Mouse (Mus musculus): ENCODE measurements around the gene Khk.

The Khk gene

GRCm38 (mm10) chr5:30934725-30935461, 13.7 kb downstream of the Khk start:
- no peak for DNase-seq (ENCODE audit: extremely low spot score)

DNA sequence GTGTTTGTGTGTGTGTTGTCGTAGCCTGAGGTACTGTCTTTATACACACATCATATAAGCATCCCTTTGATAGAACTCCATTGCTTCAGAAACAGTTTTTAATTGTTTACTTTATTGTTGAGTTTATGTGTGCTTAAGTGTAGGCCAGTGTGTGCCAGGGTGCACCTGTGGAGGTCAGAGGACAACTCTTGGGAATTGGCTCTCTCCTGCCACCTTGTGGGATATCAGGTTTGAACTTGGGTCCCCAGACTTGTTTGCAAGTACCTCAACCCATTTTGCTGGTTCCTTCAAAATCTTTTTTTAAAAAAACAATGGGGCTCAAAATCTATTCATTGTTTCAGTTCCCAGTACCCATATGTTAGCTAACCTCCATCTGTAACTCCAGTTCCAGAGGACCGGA, 21.8 kb downstream of the Khk start:
- no peak for DNase-seq (ENCODE audit: extremely low spot score)

DNA sequence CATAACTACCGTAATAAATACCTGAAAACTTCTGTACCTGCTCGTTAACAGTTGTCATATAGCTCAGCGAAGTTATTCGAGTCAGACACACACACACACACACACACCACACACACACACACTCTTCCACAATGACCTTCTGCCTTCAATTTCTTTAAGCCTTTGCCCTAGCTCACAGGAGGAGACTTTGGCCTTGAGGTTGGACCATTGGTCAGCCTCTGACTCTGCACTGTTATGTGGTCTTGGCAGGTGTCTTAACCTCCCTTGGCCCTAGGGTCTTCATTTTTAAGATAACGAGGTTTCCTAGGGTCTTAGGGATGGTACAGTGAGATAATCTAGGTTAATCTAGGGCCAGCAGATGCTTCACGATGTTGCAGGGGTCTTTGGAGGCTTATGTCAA, 23.1 kb downstream of the Khk start:
- DNase-seq (ENCODE audit: extremely low spot score), result no peak

GRCm38 (mm10) chr5:30944956-30945781, 23.9 kb downstream of the Khk start, which contains the start of gene Cgref1:
TSS of gene Cgref1 (minus strand) at chr5:30945591.
- DNase-seq (ENCODE audit: extremely low spot score), result peak; percentile 64

DNA sequence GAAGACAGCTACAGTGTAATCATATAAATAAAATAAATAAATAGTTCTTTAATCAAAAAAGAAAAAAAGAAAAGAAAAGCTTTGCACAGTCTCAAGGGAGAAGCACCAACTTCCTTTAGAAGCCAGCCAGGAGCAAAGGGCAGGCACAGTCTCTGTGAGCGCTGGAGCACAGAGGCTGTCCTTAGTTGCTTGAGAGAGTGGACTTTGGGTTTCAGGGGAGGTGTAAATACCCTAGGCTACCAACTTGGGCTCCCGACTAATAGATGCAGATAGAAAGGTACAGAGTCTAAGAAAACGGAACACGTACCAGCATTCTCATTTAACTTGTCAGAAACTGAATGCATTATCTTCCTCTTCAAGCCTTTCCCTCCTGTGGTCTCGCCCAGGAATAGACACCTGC, 27.4 kb downstream of the Khk start:
- no peak for DNase-seq (ENCODE audit: extremely low spot score)

- peak; percentile 92 for DNase-seq (ENCODE audit: extremely low spot score)
These were observed 28.6 kb downstream of the Khk start for GRCm38 (mm10) chr5:30949654-30950326.

DNA sequence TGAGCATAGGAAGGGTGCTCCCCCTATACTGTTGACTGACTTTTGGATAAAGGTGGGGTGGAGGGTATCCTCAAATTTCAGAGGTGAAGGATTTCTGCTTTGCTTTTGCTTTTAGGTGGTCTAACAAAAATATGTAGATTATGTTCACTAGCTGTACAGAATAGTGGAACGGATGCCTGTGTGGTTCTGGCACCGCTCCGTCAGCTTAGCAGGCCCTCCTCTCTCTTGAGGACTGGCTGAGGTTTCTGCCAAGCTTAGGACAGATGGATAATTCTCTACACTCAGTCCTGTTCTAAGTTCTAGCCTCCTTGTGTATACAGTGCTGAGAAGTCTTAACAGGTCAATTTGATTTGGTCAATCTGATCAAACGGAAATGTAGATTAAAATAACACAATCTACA, 29.2 kb downstream of the Khk start:
- DNase-seq (ENCODE audit: extremely low spot score), result no peak

DNA sequence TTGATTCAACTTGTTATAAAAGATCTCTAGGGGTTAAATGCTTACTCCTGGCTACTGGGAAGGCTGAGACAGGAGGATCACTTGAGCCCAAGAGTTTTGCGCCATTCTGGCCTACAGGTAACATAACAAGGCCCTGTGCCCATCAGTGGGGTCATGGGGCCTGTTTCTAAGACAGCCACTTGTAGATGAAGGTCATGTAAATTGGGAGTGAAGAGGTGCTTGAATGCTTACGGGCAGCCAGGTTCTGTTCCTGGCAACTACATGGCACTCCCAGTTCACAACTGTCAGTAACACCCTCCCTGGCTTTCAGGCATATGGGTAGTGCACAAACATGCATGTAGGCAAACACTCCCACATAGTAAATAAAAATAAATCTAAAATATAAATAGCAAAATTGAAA, 29.7 kb downstream of the Khk start:
- no peak for DNase-seq (ENCODE audit: extremely low spot score)

- no peak for DNase-seq (ENCODE audit: extremely low spot score)
These were observed 30.5 kb downstream of the Khk start for GRCm38 (mm10) chr5:30951706-30952105.

DNA sequence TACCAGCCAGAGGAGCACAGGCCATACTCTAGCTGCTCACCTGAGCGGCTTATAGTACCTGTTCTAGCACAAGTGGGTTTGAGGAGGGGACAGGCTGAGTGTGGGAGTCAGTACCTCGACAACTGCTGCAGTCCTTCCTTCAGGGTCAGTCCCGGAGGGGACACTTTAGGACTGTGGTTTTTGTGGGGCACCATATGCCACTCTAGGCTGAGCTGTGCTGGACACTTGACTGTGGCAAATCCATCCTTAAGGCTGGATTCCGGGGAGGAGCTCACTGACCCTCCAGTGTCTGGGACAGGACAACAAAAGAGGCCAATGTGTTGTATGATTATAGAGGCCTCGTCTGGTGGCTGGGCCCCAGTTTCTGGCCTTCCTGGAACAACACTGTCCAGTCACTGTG, 31.3 kb downstream of the Khk start:
- DNase-seq (ENCODE audit: extremely low spot score), result no peak

GRCm38 (mm10) chr5:30954065-30954464, 32.8 kb downstream of the Khk start:
- no peak for DNase-seq (ENCODE audit: extremely low spot score)

- DNase-seq (ENCODE audit: extremely low spot score), result no peak
These were observed 33.3 kb downstream of the Khk start for GRCm38 (mm10) chr5:30954556-30954955.

DNA sequence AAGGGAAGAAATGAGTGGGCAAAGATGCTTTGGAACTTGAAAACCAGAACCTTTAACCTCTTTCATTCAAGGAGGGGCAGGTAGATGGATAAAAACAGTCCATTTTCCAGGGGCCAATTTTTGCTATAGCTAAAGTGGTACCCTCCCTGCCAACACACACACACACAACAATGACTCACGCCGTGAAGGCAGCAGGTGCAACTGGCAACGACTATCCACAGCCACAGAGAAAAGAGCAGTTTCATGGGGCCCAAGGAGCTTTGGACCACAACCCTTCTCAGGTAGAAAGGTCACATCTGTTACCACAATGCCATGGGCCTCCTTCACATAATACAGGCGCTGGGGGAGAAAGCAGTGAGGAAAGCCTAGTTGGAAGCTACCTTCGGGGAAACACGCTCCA, 34.5 kb downstream of the Khk start:
- no peak for DNase-seq (ENCODE audit: extremely low spot score)

- no peak for DNase-seq (ENCODE audit: extremely low spot score)
These were observed 36.7 kb downstream of the Khk start for GRCm38 (mm10) chr5:30957891-30958290.

DNA sequence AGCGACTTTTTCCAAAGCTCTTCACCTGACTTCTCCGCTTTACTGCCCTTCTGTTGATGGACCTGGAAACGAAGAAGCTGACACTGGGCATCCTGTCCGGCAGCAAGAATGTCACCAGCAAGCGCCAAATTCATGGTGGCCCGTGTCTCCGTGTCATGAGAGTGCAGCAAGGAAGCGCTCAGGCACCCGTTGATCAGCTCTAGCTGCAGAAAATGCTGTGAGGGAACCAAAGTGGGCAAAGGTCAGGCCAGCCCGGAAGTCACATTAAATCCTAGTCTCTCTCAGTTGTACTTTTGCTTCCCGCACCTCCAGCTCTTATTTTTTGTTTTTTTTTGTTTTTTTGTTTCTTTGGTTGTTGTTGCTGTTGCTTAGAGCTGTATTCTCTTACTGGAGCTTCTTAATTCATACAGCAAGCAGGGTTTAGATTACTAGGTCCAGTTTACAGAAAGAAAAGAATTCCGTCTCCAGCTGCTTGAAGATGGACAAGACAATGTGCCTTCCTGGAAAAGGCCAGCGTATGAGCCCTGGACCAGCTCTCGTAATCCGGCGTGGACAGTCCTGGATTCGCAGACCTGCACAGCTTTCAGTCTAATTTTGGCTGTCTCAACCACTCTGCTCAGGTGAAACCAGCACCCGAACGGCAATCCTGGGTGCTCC, 38.1 kb downstream of the Khk start:
- no peak for DNase-seq (ENCODE audit: extremely low spot score)

- DNase-seq (ENCODE audit: extremely low spot score), result peak; percentile 97
These were observed 38.8 kb downstream of the Khk start, which contains the start of gene Preb for GRCm38 (mm10) chr5:30959966-30960501. TSS of gene Preb (minus strand) at chr5:30960361.

DNA sequence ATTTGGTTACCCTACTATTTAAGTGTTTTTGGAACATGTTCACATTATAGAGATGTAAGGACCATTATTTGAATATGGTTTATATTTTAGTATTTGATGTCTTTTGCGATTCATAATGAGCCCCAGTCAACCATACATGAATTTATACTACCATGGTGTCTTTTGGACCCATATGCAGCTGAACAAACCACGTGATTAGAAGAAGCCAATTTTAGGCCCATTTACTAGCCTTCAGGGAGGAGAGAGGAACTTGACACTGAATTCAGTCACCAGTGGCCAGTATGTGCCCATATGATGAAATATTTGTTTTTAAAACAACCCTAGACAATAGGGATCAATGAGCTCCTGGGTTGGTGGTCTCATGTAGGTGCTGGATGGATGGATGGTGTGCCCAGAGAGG, 39.6 kb downstream of the Khk start:
- no peak for DNase-seq (ENCODE audit: extremely low spot score)

GRCm38 (mm10) chr5:30961545-30962505, 40.6 kb downstream of the Khk start:
- no peak for DNase-seq (ENCODE audit: extremely low spot score)

DNA sequence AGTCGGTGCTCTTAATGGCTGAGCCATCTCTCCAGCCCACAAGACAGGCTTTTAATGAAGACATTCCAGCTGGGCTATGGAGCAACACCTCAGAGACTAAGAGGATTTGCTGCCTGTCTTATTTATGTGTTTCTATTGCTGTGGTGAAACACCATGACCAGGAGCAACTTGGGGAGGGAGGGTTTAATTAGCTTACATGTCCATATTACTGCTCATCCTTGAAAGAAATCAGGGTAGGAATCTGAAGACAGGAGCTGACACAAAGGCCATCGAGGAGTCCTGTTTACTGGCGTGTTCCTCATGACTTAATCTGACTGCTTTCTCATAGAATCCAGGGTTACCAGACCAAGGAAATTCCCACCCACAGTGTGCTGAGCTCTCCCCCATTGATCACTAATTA, 42.7 kb downstream of the Khk start:
- no peak for DNase-seq (ENCODE audit: extremely low spot score)

- DNase-seq (ENCODE audit: extremely low spot score), result no peak
These were observed 45.0 kb downstream of the Khk start for GRCm38 (mm10) chr5:30966189-30966588.

DNA sequence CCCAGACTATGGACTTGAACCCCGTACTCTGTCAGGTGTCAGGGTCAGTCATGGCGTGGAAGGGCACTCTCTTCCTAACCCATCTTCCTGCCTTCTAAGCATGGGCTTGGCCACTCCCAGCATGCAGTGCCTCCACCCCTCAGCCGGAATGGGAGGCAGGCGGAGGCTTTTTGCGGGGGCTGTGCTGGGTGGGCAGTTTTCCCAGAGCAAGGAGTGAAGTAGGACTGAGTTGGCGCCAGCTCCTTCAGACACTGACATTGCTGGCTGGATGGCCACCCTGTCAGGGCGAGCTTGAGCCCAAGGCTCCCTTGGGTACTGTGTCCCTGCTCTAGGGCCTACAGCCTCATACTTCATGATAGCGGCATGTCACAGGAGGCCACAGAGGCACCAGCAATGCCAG, 47.2 kb downstream of the Khk start, which contains the start of gene Tcf23:
Gene Tcf23, plus strand, starts transcription at position 247 of the 400 bp plus-strand sequence.
- no peak for DNase-seq (ENCODE audit: extremely low spot score)

Measured in embryo, embryonic 9.5 days (tissue).